Mouse (Mus musculus) layer of hippocampus, postnatal 14 days (tissue): Measurements from ENCODE around the gene Atp5b. TPM values are rescaled to one million over a fixed set of nuclear protein-coding genes. Genes with fewer than 3 reads are reported as not detected.
"Not testable (repeated sequence)": the region's sequence is repeated elsewhere in the genome, so short reads cannot be mapped to it uniquely, and the experiment has no call there.

ENCODE experiments used
- DNase-seq, 2 experiments: peaks; one replicate each; pipeline ENCODE4 v3.0.0; 2021 to 2022; ENCODE audit warnings: low spot score in 2 of 2, mixed read lengths in 1 of 2
- total RNA-seq, 2 experiments: library from RNA; stranded (reverse); gene quantifications; 2 replicates each; pipeline ENCODE4 v1.2.3; 2021

The Atp5b gene
- total RNA-seq, 2 experiments from 2014 or later, result 1,880 to 1,915 TPM

DNA sequence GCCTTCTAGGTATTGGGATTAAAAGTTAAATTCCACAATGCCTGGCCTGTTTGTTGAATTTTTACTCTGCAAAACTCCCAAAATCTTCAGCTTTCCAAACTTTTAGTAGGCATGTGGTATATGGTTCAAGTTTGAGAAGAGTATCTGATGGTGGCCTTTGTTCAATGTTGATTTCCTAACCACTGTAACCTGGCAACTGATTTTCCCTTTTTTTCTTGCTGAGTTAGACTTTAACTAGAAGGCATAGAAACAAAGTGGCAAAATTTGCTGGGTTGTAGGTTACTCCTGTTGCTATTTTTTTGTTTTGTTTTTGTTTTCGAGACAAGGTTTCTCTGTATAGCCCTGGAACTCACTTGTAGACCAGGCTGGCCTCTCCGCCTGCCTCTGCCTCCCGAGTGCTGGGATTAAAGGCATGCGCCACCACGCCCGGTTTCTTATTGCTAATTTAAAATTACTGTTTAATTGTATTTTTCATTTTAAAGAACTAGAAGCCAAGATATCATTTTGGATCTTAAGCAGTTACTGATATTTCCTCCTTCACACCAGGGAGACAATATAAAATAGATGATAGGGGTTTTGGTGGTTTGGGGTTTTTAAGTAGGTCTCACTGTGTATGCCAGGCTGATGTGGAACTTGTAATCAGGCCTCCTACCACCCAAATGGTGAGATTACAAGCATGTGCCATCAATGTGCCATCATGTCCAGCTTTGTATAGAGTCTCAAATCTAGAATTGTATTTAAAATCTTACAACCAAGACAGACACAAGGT is 20.7 kb upstream of the Atp5b start:
- no peak for DNase-seq

DNA sequence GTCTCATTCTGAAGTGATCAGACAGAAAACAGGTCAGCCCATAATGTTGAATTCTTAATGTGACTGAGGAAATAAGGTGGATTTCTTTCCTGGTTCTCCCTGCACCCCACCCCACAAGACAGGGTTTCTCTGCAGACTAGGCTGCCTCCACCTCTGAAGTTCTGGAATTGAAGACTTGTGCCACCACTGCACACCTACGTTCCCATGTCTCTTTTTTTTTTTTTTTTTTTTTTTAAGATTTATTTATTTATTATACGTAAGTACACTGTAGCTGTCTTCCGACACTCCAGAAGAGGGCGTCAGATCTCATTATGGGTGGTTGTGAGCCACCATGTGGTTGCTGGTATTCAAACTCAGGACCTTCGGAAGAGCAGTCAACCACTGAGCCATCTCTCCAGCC is 17.0 kb upstream of the Atp5b start:
- no peak for DNase-seq

DNA sequence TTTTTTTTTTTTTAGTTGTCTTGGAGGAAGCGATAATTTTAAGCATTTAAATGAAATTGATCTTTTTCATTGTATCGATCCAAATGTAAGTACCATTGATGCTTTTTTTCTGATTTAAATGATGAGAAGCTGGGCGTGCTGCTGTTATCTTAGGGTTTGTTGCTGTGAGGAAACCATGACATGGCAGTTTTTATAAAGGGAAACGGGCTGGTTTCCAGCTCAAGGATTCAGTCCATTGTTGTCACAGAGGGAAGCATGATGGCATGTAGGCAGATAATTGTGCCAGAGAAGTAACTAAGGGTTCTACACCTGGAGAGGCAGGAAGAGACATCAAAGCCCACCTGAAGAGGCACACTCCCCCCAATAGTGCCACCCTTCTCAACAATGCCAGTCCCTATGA is 13.9 kb upstream of the Atp5b start:
- no peak for DNase-seq

DNA sequence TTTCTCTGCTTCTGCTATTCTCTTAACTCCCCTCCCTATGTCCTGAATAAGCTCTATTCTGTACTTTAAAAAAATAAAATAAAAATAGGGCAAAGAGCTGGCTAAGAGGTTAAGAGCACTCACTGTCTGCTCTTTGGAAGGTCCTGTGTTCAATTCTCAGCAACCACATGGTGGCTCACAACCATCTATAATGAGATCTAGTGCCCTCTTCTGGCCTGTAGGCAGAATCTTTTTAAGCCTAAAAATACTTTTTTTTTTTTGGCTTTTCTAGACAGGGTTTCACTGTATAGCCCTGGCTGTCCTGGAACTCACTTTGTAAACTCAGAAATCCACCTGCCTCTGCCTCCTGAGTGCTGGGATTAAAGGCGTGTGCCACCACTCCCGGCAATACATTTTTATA is 12.6 kb upstream of the Atp5b start:
- DNase-seq, result not testable (repeated sequence)

DNA sequence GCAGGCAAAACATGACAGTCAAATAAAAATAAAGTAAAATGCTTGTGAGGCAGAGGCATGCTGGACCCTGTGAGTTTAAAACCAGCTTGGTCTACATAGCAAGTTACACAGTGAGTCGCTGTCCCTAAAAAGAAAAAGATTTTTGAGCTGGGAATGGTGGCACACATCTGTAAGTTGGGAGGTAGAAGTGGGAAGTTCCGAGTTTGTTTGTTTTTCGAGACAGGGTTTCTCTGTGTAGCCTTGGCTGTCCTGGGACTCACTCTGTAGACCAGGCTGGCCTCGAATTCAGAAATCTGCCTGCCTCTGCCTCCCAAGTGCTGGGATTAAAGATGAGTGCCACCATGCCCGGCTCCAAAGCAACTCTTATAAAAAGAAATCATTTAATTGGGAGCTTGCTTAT is 4.8 kb upstream of the Atp5b start:
- DNase-seq, result not testable (repeated sequence)

DNA sequence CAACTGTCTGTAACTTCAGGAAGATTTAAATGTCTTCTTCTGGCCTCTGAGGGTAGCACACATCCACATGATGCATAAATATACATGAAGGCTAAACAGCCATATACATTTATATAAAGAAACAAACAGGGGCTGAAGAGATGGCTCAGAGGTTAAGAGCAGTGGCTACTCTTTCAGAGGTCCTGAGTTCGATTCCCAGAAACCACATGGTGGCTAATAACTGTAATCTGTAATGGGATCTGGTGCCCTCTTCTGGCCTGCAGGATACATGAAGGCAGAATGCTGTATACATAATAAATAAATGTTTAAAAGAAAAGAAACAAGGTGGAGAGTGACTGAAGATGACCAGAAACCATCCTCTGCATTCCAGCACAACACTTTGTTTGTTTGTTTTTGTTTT is 2.6 kb upstream of the Atp5b start:
- DNase-seq, result no peak

DNA sequence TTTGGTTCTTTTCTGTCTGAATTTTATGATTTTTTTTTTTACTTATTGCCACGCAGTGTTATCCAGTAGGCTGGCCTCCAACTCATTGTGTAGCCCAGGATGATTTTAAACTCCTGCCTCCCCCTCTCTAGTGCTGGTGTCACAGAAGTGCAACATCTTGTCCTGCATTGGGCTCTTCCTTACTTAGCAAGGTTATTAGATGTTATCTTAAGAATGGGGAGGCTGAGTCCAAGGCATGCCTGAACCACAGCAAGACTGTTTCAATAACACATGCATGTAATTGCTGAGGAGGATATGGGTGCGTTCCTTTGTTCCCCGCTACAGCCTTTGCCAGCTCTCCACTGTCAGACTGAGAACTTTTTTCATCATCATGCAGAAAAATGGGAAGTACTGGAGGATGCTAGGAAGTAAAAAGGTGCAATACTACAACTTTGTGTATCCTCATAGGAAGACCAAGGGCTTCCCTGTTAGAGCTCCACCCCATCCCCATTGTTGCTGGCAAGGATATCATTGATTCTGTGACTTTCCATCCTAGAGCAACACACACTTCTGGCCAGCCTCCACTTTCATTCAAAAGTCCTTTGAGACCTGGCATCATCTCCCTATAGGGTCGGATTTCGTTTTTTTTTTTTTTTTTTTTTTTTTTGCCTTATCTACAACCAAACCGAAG is 1.1 kb upstream of the Atp5b start:
- DNase-seq, result no peak

DNA sequence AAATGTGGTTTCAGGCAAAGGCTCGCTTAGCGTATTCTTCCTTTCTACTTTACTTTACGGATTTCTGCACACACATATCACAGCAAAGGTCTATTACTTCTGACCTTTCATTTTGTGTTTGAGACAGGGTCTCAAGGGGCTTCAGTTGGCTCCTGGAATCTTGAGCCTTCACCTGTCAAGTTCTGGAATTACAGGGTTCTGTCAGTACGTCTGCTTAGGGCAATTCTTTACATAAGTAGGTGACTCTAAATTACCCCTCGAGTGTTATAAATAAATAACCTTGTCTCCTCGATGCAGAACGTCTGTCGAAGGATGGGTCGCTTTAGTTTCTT is 630 bp upstream of the Atp5b start:
- DNase-seq, result no peak

DNA sequence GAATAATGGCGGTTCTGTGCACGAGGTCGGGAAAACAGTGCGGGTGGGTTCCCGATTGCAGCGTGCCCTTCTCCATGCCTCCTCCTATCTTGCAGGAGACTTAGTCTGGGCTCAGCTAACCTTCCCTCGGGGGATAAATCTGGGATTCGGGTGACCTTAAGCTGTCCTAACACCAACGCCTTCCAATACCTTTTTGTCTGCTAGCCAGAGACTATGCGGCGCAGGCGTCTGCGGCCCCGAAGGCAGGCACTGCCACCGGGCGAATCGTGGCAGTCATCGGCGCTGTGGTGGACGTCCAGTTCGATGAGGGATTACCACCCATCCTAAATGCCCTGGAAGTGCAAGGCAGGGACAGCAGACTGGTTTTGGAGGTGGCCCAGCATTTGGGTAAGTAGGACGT is 615 bp downstream of the Atp5b start:
- no peak for DNase-seq

DNA sequence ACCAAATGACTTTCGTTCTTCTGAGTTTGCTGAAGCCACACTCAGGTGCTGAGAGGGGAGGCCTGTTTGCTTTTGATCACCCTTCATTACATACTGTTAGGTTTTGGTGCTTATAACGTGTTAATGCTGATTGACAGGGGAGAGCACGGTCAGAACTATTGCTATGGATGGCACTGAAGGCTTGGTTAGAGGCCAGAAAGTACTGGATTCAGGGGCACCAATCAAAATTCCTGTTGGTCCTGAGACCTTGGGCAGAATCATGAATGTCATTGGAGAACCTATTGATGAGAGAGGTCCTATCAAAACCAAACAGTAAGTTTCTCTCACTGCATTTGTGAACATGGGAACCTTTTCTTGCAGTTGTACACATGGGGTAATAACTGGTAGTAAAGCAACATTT is 1.1 kb downstream of the Atp5b start:
- no peak for DNase-seq

DNA sequence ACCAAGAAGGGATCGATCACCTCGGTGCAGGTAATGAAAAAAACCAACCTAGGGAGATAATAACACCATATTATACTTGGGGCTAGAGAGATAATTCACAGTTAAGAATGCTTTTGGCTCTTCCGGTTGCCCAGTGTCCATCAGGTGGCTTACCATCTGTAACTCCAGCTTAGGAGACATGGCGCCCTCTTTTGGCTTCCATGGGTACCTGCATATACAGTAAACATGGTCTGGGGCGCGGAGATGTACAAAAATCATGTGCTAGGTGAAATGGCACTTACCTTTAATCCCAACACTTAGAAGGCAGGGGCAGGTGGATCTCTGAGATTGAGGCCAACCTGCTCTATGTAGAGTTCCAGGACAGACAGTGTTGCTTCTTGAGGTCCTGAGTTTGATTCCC is 3.3 kb downstream of the Atp5b start:
- no peak for DNase-seq

DNA sequence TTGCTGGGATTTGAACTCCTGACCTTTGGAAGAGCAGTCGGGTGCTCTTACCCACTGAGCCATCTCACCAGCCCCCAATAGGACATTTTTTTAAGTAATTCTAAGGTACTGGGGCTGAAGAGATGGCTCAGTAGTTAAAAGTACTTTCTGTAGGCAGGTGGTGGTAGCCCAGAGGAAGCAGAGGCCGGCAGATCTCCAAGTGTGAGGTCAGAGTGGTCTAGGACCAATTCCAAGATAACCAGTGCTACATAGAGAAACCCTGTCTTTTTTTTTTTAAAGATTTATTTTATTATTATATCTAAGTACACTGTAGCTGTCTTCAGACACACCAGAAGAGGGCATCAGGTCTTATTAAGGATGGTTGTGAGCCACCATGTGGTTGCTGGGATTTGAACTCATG is 4.1 kb downstream of the Atp5b start:
- not testable (repeated sequence) for DNase-seq

DNA sequence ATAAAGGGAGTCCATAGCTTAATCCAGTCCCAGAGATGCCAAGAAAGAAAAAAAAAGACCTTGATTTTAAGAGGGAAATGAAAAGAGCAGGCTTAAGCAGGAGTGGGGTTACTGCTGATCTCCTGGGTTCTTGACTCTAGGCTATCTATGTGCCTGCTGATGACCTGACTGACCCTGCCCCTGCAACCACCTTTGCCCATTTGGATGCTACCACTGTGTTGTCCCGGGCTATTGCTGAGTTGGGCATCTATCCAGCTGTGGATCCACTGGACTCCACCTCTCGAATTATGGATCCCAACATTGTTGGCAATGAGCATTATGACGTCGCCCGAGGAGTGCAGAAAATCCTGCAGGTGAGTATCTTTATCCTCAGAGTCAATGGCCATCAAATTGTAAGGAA is 5.1 kb downstream of the Atp5b start:
- DNase-seq, result no peak

DNA sequence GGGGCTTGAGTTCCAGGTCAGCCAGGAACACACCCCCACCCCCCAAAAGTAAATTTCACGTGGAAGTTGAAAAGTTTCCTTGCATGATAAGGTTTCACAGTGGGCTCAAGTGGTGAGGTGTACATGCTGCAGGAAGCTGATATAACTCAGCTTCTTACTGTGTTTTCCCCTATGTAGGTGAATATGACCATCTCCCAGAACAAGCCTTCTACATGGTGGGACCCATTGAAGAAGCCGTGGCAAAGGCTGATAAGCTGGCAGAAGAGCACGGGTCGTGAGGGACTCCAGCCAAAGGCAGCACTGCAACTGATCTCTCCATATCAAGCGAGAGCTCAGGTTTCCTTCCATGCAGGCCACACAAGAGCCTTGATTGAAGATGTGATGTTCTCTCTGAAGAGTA is 6.8 kb downstream of the Atp5b start:
- no peak for DNase-seq

DNA sequence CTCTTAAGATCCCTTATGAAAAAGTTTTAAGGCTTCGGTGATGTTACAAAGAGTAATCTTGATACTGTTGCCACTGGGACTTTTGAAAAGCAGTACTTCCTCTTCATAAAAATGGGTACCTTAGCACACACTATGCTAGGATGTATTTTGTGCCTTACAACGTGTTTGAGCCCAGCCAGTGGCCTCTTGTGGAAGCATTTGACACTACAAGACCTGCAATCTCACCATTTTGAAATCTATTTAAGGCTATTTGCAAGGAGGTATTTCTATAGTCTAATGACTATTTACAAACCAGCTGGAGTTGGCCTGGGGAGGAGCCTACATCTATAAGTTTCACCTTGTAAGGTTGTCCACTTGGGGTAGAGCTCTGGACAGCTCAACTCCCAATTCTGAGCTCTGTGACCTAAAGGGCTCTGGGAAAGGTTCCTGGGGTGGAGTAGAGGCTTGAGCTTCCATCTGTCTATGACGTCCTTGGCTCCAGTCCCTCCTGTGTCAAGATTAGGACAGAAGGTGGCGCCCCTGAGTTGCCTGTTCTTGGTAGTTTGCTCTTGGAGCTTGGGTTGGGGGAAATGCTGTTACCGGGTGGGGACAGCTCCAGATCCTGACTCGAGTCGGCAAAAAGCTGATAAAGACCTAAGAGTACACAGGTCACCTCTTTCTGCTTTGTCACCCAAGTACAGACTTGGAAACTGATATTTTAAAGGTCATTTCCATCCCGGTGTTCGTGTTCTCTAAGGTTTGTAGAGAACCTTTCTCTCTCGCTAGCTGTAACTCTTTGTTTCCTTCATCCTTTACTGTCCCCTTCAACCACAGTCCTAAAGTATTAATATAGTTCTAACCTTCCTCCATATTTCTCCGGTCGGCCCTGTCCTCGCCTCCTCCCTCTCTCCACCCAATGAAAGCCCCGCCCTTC is 7.8 kb downstream of the Atp5b start:
- DNase-seq, result peak; percentile 88 to 92

DNA sequence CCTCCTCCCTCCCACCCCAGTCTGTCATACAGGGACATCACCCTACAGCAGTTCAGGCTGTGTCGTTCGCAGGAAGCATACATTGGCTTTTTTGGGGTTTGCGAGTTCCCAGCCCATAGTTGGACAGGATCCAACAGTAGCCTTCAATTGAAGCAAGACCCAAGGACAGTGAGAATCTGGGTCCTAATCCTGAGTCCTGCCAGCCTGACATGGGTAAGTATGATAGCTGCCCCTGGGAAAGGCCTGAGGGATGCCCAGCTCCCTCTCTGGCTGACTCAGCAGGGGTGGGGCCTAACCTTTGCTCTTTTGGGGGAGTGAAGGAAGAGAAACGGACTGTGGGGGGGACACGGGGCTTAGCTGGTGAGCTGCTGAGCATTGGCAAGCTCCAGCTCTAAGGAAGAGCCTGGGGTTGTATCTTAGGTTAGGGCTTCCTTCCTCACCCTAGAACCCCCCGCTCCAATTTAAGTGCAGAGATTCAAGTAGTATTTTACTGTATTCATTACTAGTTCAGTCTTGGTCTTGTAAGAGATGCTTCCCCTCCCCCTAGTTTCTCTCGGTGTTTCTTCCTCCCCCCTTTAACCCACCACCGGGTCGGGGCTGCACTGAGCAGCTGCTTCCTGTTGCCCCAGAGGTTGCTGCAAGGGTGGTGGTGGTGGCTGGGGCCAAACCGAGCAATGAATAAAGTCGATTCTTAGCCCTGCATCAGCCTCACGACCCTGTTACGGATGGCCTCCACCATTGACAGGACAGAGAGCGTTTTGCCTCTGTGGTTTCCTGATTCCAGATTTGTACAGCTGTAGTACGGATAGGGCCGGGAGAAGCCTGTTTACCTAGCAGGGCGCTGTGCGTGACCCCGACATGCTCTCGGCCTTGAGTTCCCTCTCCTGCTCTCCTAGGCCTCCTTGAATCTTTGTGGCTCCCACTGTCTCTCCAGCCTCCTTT is 8.8 kb downstream of the Atp5b start, which contains the start of gene Baz2a:
Baz2a (plus strand) TSS at position 14 of the 942 bp plus-strand sequence.
- DNase-seq, result peak in 1 of 2 experiments; percentile 16

DNA sequence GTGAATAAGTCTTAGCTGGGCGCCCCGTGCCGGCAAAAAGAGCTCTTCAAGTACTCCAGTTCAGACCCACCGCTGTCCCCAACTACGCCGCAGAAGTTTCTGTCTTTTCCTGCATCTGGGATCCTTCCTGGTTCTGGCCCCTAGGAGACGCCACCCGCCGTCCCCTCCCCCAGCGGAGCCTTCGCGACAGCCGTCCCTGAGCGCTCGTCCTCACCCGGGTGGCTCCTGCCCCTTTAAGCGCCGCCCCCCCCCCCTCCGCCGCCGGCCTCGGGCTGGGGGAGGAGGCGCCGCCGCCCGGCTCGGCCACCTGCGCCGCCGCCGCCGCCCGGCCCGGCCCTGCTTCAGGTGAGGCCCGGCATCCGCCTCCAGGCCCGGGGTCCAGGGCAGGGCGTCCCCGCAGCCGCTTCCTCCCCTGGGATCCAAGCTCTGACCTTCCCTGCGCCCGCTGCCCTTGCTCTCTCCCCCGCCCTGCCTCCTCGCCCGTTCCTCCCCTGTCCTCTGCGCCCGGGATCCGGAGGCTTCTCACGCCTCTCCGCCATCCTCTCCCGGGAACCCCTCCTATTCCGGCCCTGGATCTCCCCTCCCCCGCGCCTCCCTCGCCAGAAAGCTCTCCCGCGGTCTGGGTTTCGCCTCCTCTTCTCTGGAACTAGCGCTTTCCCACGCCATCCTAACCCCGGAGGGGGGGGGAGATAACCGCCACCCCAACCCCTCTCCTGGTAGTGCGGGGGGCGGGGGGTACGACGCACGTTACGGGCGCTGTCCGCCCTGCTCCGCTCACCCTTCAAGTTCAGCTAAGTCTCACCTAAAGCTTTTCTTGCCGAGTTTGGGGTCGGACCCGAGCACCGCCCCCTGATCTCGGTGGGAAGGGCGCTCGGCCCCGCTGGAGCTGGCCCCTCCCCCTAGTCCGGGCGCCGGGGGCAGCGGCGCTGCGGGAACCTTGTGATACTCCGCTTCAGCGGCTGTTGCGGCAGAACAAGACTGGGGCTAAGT is 9.7 kb downstream of the Atp5b start:
- DNase-seq, result peak; percentile 67 to 71

DNA sequence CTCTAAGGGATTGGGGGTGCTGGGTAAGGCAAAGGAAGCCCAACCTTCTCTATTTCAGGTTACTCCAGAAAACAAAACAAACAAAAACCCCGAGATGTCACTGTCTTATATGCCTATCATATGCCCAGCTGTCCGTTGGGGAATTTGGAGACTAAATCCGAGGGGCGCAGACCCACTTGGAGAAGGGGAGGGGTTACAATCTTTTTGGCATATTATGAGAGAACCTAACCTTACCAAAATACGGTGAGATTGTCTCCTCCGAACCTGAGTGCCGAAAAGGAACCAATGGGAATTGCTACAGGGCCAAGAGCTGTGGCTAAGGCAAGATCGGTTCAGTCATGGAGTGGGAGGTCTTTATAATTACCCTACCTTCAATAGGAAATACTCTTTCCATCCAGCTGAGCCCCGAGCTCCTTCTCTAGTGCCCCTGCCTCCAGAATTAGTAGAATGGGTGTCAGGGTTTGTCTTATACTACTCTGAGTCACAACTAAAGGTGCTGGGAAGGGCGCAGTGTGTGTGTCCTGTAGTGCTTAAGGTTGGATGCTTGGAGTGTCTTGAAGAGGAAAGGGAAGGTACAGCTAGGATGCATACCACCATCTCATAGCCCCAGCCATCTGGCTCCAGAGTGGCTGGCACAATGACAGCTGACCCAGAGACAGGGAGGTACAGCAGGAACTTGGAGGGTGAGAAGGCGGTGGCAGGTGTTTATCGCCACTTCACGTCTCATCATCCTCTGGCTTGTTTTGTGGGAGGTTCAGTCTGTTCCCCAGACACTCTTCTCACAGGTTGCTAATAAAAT is 10.6 kb downstream of the Atp5b start:
- DNase-seq, result no peak
